Mouse (Mus musculus) liver, adult 2 months (tissue): ENCODE data around the gene Dnm3.

ENCODE experiments used
- CTCF ChIP-seq: fragments of 200-500 bp; IDR thresholded peaks from 2 replicates; pipeline ENCODE4 v1.5.1; 2011; ENCODE audit warnings: low read depth, low read length, control low read depth
- POLR2A ChIP-seq: fragments of 200-500 bp; IDR thresholded peaks from 2 replicates; pipeline ENCODE4 v1.6.1; 2011; ENCODE audit warnings: low read length, control low read depth; ENCODE audit not compliant: insufficient read depth; ENCODE audit errors: extremely low read depth

GRCm38 (mm10) chr1:162225621-162226147 is 252.2 kb downstream of the Dnm3 start:
- TF ChIP-seq CTCF: no peak
- no peak for TF ChIP-seq POLR2A
